In the genomic region with DNA sequence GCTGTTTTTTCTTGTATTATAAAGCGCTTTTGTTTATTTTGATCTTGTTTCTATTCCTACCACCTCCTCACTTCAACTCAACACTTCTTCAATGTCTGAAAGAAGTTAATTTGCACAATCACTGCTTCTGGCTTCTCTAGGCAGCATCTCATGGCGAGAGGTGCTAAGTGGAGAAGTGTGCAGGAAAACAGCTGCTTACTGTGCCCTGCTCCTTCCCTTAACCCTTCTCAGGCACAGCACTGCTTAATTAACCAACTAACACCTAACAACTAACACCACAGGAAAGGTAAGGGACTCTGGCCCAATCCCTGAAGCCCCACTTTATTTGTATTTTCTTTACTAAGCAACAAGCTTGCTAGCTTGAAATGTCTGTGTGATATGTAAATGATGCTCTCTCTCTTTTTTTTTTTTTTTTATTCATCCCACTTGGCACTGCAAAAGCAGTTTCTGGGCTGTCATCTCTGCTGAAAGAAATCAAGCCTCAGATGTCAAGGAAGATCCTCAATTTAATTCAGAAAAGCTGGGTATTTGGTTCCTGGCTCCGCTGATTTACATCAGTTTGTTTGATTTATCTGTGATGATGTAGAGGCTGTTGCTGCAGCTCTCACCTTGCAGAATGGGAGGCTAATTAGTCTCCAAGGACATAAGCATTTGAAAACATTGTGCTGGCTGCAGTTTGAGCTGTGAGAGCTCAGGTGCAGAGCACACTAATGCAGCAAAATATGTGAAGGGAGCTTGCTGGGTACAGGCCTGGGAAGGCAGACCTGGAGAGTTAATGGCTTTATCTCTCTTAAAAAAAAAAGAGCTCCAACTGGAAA, we compare ENCODE assay signal across 16 mouse cellular contexts.
DNase-seq lines count a peak whose midpoint lies in the region; ATAC-seq lines count a peak whose summit lies in the region.
"Had no signal": no experiment of that assay in that cellular context is flagged by ENCODE, and none has a peak within 500 bp of the region (broad histone marks: within the 10 kb centered on the region; RNA-seq: fewer than 3 reads in every experiment).

No protein-coding gene starts in this region.

- DNase-seq in forebrain, embryonic 11.5 days (ENCODE audit: low spot score): no peak
- DNase-seq in forebrain, embryonic 10.5 days (ENCODE audit: extremely low spot score, low spot score): no peak
- peak; percentile 43 for DNase-seq in brain, adult 2 months (ENCODE audit: low read depth, low spot score)
- DNase-seq in midbrain, embryonic 14.5 days: peak; percentile 76
- no peak for DNase-seq in testis, postnatal 14 days (ENCODE audit: low spot score)
- DNase-seq in embryo, embryonic 10.5 days (ENCODE audit: low spot score): no peak
- no peak for DNase-seq in lung, adult 18-20 months
- DNase-seq: adrenal gland, postnatal 25 days; liver, postnatal 0 days; lung, postnatal 4 days; spleen, adult 18-20 months; thymus, postnatal 36 days had no signal

- ATAC-seq in forebrain, embryonic 11.5 days (replicated peaks; ENCODE audit: low FRiP score): peak; percentile 69
- peak; percentile 90 for ATAC-seq in forebrain, embryonic 15.5 days (replicated peaks)
- ATAC-seq in midbrain, embryonic 14.5 days (ENCODE audit: low FRiP score, low TSS enrichment): peak; percentile 85; the same call in 1 of the 2 replicates
- ATAC-seq: activated CD4-positive, CD25-positive, alpha-beta regulatory T cell, adult 4 months; inflammation-experienced regulatory T-cells, adult 6 months; liver, postnatal 0 days had no signal

- H3K27me3 ChIP-seq in forebrain, embryonic 11.5 days (ENCODE audit: control insufficient read depth, insufficient read depth, low read length): no peaks in the 10 kb centered on the region
- no peaks in the 10 kb centered on the region for H3K27me3 ChIP-seq in forebrain, embryonic 10.5 days (ENCODE audit: poor library complexity, severe bottlenecking)
- no peaks in the 10 kb centered on the region for H3K27me3 ChIP-seq in forebrain, embryonic 15.5 days
- H3K27me3 ChIP-seq in midbrain, embryonic 14.5 days (ENCODE audit: control insufficient read depth, insufficient read depth, low read length): no peaks in the 10 kb centered on the region
- H3K27me3 ChIP-seq: stomach, embryonic 15.5 days had no signal

- no peak overlapping the region for H3K27ac ChIP-seq in forebrain, embryonic 11.5 days (ENCODE audit: low read depth, low read length)
- H3K27ac ChIP-seq in forebrain, embryonic 10.5 days: no peak overlapping the region
- peak overlapping the region; percentile 70 for H3K27ac ChIP-seq in forebrain, embryonic 15.5 days (replicated peaks)
- peak overlapping the region; percentile 82 for H3K27ac ChIP-seq in midbrain, embryonic 14.5 days (replicated peaks; ENCODE audit: low read depth, low read length)
- H3K27ac ChIP-seq: stomach, embryonic 15.5 days had no signal

- H3K4me3 ChIP-seq in forebrain, embryonic 11.5 days (ENCODE audit: low read depth, low read length): no peak overlapping the region
- H3K4me3 ChIP-seq in forebrain, embryonic 10.5 days: no peak overlapping the region
- H3K4me3 ChIP-seq in forebrain, embryonic 15.5 days: no peak overlapping the region
- no peak overlapping the region for H3K4me3 ChIP-seq in midbrain, embryonic 14.5 days (replicated peaks; ENCODE audit: low read depth, low read length)
- H3K4me3 ChIP-seq: stomach, embryonic 15.5 days had no signal

- H3K9ac ChIP-seq in forebrain, embryonic 11.5 days (ENCODE audit: low read length): no peak overlapping the region
- no peak overlapping the region for H3K9ac ChIP-seq in forebrain, embryonic 15.5 days (replicated peaks)
- H3K9ac ChIP-seq in midbrain, embryonic 14.5 days (replicated peaks; ENCODE audit: low read length): no peak overlapping the region
- H3K9ac ChIP-seq: liver, postnatal 0 days; stomach, embryonic 15.5 days had no signal

- no peaks in the 10 kb centered on the region for H3K4me1 ChIP-seq in forebrain, embryonic 11.5 days (replicated peaks; ENCODE audit: control insufficient read depth, insufficient read depth, low read length)
- no peaks in the 10 kb centered on the region for H3K4me1 ChIP-seq in forebrain, embryonic 10.5 days
- H3K4me1 ChIP-seq in forebrain, embryonic 15.5 days: peaks cover 16% of the 10 kb centered on the region
- H3K4me1 ChIP-seq in midbrain, embryonic 14.5 days (ENCODE audit: control insufficient read depth, insufficient read depth, low read length): peaks cover 9% of the 10 kb centered on the region; the same call in 1 of the 2 replicates
- H3K4me1 ChIP-seq: stomach, embryonic 15.5 days had no signal

- H3K4me2 ChIP-seq in forebrain, embryonic 11.5 days (ENCODE audit: low read depth, low read length, severe bottlenecking): no peak overlapping the region
- H3K4me2 ChIP-seq in forebrain, embryonic 15.5 days (replicated peaks): no peak overlapping the region
- H3K4me2 ChIP-seq in midbrain, embryonic 14.5 days (ENCODE audit: low read length): no peak overlapping the region
- H3K4me2 ChIP-seq: stomach, embryonic 15.5 days had no signal

- H3K9me3 ChIP-seq in forebrain, embryonic 11.5 days (ENCODE audit: control insufficient read depth, low read length): no peaks in the 10 kb centered on the region
- no peaks in the 10 kb centered on the region for H3K9me3 ChIP-seq in forebrain, embryonic 10.5 days
- no peaks in the 10 kb centered on the region for H3K9me3 ChIP-seq in forebrain, embryonic 15.5 days
- H3K9me3 ChIP-seq in midbrain, embryonic 14.5 days (ENCODE audit: control insufficient read depth, low read length): no peaks in the 10 kb centered on the region
- H3K9me3 ChIP-seq: stomach, embryonic 15.5 days had no signal

- H3K36me3 ChIP-seq in forebrain, embryonic 11.5 days (ENCODE audit: control insufficient read depth, insufficient read depth, low read length): no peaks in the 10 kb centered on the region
- H3K36me3 ChIP-seq in forebrain, embryonic 10.5 days (replicated peaks): no peaks in the 10 kb centered on the region
- no peaks in the 10 kb centered on the region for H3K36me3 ChIP-seq in forebrain, embryonic 15.5 days
- H3K36me3 ChIP-seq in midbrain, embryonic 14.5 days (ENCODE audit: control insufficient read depth, insufficient read depth, low read length): no peaks in the 10 kb centered on the region
- H3K36me3 ChIP-seq: stomach, embryonic 15.5 days had no signal

- 50% methylated on average over 3 of the region's 3 CpGs for WGBS in forebrain, embryonic 11.5 days
- WGBS in forebrain, embryonic 10.5 days: 55% methylated on average over 3 of the region's 3 CpGs
- 35% methylated on average over 3 of the region's 3 CpGs for WGBS in forebrain, embryonic 15.5 days
- 42% methylated on average over 3 of the region's 3 CpGs for WGBS in midbrain, embryonic 14.5 days

Comparison
In these comparisons a context has a peak if more than half of its experiments do, and no peak if none do; other contexts are left out.
1. H3K27ac ChIP-seq: peak in forebrain, embryonic 15.5 days (single experiment) and midbrain, embryonic 14.5 days (single experiment); none in forebrain, embryonic 11.5 days (single experiment) and forebrain, embryonic 10.5 days (single experiment).
2. DNase-seq: peak in brain, adult 2 months (single experiment) and midbrain, embryonic 14.5 days (single experiment); none in forebrain, embryonic 11.5 days (single experiment), forebrain, embryonic 10.5 days (single experiment), testis, postnatal 14 days (single experiment), embryo, embryonic 10.5 days (single experiment) and lung, adult 18-20 months (0 of 2).
3. Peak in every context shown above with its lines, with median percentiles within 50 percentile points of each other: ATAC-seq.